Mouse (Mus musculus) testis, adult 2 months (tissue): ENCODE measurements around the gene Unc13c.

Experiments
- CTCF ChIP-seq: fragments of 200-500 bp; IDR thresholded peaks from 2 replicates; pipeline ENCODE4 v1.5.1; 2012; ENCODE audit warnings: low read depth, mild to moderate bottlenecking, inconsistent platforms, low read length, moderate library complexity; ENCODE audit not compliant: control insufficient read depth, insufficient read depth, insufficient replicate concordance
- POLR2A ChIP-seq: fragments of 200-500 bp; IDR thresholded peaks from 2 replicates; pipeline ENCODE4 v1.6.1; 2012; ENCODE audit warnings: low read depth, mild to moderate bottlenecking, inconsistent platforms, low read length, moderate library complexity; ENCODE audit not compliant: control insufficient read depth

GRCm38 (mm10) chr9:73898516-73898915, 70.2 kb downstream of the Unc13c start:
- TF ChIP-seq CTCF (no peak), POLR2A (no peak)
